Mouse (Mus musculus): ENCODE results near the gene Hdac7. TPM values are rescaled to one million over a fixed set of nuclear protein-coding genes. Genes with fewer than 3 reads are reported as not detected.

Hdac7 gene
- polyA plus RNA-seq, 2 experiments = 36.5 to 79.3 TPM

DNA sequence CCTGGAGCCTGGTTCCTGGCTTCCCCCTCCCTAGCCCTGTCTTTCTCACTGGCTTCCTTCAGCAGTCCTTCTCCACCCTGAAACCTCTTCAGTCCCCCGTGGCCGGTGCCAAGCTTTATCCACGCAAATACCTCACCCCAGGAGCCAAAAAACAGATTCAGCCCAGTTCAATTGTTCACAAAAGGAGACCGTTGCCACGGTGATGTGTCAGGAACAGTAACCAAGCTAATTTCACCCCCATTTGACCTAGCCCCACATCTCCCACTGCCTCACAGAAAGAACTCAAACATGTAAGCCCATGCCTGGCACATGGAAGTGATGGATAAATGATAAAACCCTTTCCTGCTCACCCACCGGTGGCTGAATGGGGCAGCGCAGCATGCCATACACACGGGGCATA, 78.1 kb downstream of the Hdac7 start:
- H3K9me3 ChIP-seq (ENCODE audit: control insufficient read depth, low read length) = no peaks in the 10 kb centered on the region
- peaks cover 25% of the 10 kb centered on the region for H3K4me1 ChIP-seq (ENCODE audit: control insufficient read depth, insufficient read depth, low read length)
- H3K4me3 ChIP-seq (replicated peaks; ENCODE audit: low read length) = peak overlapping the region; percentile 54
- no peak for DNase-seq (ENCODE audit: low spot score)
- ATAC-seq (ENCODE audit: low FRiP score, low read depth) = no peak
- H3K9ac ChIP-seq (ENCODE audit: low read depth, low read length, severe bottlenecking) = peak overlapping the region; percentile 50; the same call in 1 of the 2 replicates
- peaks cover 6% of the 10 kb centered on the region; the same call in 1 of the 2 replicates for H3K27me3 ChIP-seq (ENCODE audit: control insufficient read depth, insufficient read depth, low read length)
- H3K36me3 ChIP-seq (ENCODE audit: control insufficient read depth, insufficient read depth, low read length) = no peaks in the 10 kb centered on the region
- TF ChIP-seq POLR2A (IDR thresholded peaks at IDR 0.05; ENCODE audit: borderline replicate concordance, extremely low read depth, insufficient read depth, insufficient read length) = no peak
- 33% methylated on average over 8 of the region's 8 CpGs for WGBS
- H3K4me2 ChIP-seq (replicated peaks; ENCODE audit: low read depth, low read length, severe bottlenecking) = peak overlapping the region; percentile 99
- no peak overlapping the region for H3K27ac ChIP-seq (replicated peaks; ENCODE audit: low read depth, low read length)

DNA sequence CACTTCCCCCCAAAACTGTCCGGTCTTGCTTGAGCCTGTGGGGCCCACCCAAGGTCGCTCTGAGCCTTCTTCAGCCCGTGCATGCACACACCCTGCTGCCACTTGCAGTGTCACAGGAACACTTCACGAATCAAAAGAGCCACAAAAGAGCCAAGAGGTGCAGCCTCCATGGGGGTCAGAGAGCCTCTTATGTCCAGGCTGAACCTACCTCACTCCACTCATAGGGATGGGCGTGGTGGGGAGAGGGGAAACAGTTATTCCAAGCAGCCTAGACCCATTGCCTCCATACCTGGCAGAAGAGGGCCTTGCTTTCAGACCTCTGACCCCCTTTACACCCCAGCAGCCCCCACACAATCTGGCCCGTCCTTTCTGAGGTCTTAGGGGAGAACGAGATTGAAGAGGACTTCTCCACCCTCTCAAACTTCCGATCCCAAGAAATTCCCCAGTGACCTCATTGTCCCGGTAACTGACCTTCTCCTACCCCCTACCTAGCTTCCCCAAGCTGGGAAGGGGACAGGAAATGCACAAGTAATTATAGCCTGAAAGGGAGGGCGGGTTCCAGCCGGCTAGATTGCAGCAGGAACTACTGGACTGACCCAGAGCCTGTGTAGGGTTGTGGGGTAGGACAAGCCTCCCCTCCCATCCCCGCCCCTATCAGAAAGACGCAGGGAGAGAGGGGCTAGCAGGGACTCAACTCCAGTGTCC, 79.1 kb downstream of the Hdac7 start:
- DNase-seq (ENCODE audit: low spot score) (no peak), ATAC-seq (ENCODE audit: low FRiP score, low read depth) (no peak)
- 34% methylated on average over 13 of the region's 13 CpGs for WGBS
- H3K36me3 ChIP-seq (ENCODE audit: control insufficient read depth, insufficient read depth, low read length) = no peaks in the 10 kb centered on the region; the same call in 1 of the 2 replicates
- no peak overlapping the region for H3K9ac ChIP-seq (ENCODE audit: low read depth, low read length, severe bottlenecking)
- no peaks in the 10 kb centered on the region for H3K9me3 ChIP-seq (ENCODE audit: control insufficient read depth, low read length)
- peaks cover 25% of the 10 kb centered on the region for H3K4me1 ChIP-seq (ENCODE audit: control insufficient read depth, insufficient read depth, low read length)
- no peak for TF ChIP-seq POLR2A (IDR thresholded peaks at IDR 0.05; ENCODE audit: borderline replicate concordance, extremely low read depth, insufficient read depth, insufficient read length)
- 0 out of 2 replicates have a peak overlapping the region, but pooled peaks have one; percentile 0 for H3K4me3 ChIP-seq (replicated peaks; ENCODE audit: low read length)
- peaks cover 6% of the 10 kb centered on the region; the same call in 1 of the 2 replicates for H3K27me3 ChIP-seq (ENCODE audit: control insufficient read depth, insufficient read depth, low read length)
- H3K4me2 ChIP-seq (replicated peaks; ENCODE audit: low read depth, low read length, severe bottlenecking) = peak overlapping the region; percentile 17; the same call in 1 of the 2 replicates
- no peak overlapping the region for H3K27ac ChIP-seq (replicated peaks; ENCODE audit: low read depth, low read length)

DNA sequence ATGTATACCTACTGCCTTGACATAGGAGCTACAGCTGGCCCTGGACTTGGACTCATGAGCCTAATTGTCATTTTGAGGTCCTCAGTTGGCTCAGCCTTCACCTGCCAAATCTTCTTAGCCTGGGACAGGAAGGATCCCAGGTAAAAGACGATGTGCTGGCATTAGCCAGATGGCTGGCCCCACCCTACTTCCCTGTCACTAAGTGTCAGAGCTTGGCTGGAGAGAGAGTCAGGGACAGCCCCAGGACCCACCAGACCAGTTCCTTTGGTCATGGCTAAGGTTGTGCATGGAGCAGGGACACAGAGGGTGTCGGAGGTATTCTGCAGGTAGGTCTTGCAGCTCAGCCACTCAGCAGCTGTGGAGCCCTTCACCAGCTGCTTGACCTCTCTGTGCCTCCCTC, 79.8 kb downstream of the Hdac7 start:
- no peaks in the 10 kb centered on the region for H3K9me3 ChIP-seq (ENCODE audit: control insufficient read depth, low read length)
- H3K36me3 ChIP-seq (ENCODE audit: control insufficient read depth, insufficient read depth, low read length) = peaks cover 4% of the 10 kb centered on the region
- no peak overlapping the region for H3K4me3 ChIP-seq (replicated peaks; ENCODE audit: low read length)
- ATAC-seq (ENCODE audit: low FRiP score, low read depth) (no peak), DNase-seq (ENCODE audit: low spot score) (no peak)
- H3K27me3 ChIP-seq (ENCODE audit: control insufficient read depth, insufficient read depth, low read length) = peaks cover 6% of the 10 kb centered on the region; the same call in 1 of the 2 replicates
- 76% methylated on average over 2 of the region's 2 CpGs for WGBS
- H3K4me2 ChIP-seq (replicated peaks; ENCODE audit: low read depth, low read length, severe bottlenecking) = no peak overlapping the region
- H3K4me1 ChIP-seq (ENCODE audit: control insufficient read depth, insufficient read depth, low read length) = peaks cover 25% of the 10 kb centered on the region
- H3K27ac ChIP-seq (replicated peaks; ENCODE audit: low read depth, low read length) = no peak overlapping the region
- TF ChIP-seq POLR2A (IDR thresholded peaks at IDR 0.05; ENCODE audit: borderline replicate concordance, extremely low read depth, insufficient read depth, insufficient read length) = no peak
- no peak overlapping the region for H3K9ac ChIP-seq (ENCODE audit: low read depth, low read length, severe bottlenecking)

DNA sequence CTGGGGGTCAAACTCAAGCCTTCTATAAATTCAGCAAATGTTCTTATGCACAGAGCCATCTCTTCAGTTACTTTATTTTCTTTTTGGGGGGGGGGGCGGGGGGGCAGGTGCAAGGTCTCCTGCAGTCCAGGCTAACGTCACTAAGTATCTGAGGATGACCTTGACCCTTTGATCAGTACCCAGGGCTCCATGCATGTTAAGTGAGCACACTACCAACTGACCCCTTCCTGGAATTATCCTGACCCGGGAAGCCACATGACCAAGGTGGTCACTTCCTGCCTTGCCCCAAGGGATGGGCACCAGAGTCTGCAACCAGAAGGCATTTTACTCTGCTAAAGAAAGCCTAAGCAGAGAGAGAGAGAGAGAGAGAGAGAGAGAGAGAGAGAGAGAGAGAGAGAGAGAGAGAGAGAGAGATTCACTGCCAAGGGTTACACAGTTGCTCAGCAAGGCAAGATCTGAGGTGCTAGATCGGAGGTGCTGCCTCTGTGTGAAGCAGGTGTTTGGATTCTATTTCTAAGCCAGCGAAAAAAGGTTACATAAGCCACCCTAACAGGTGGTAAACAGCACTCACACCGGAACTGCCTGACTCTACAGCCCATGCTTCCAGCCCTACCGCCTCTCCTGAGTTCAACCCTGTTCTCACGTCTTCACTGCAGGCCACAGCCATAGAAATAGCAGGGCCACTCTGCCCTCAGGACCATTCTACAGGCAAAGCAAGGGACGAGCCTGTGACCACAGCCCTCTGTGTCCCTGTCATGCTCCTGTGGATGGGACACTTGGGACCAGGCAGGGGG, 80.8 kb downstream of the Hdac7 start:
- Histone ChIP-seq H3K36me3 (ENCODE audit: control insufficient read depth, insufficient read depth, low read length) (peaks cover 4% of the 10 kb centered on the region), H3K27me3 (ENCODE audit: control insufficient read depth, insufficient read depth, low read length) (peaks cover 6% of the 10 kb centered on the region; the same call in 1 of the 2 replicates), H3K4me2 (replicated peaks; ENCODE audit: low read depth, low read length, severe bottlenecking) (no peak overlapping the region), H3K9ac (ENCODE audit: low read depth, low read length, severe bottlenecking) (no peak overlapping the region), H3K4me3 (replicated peaks; ENCODE audit: low read length) (no peak overlapping the region), H3K4me1 (ENCODE audit: control insufficient read depth, insufficient read depth, low read length) (peaks cover 25% of the 10 kb centered on the region), H3K9me3 (ENCODE audit: control insufficient read depth, low read length) (no peaks in the 10 kb centered on the region), H3K27ac (replicated peaks; ENCODE audit: low read depth, low read length) (no peak overlapping the region)
- TF ChIP-seq POLR2A (IDR thresholded peaks at IDR 0.05; ENCODE audit: borderline replicate concordance, extremely low read depth, insufficient read depth, insufficient read length) = no peak
- 47% methylated on average over 7 of the region's 9 CpGs for WGBS
- ATAC-seq (ENCODE audit: low FRiP score, low read depth) (no peak), DNase-seq (ENCODE audit: low spot score) (no peak)

DNA sequence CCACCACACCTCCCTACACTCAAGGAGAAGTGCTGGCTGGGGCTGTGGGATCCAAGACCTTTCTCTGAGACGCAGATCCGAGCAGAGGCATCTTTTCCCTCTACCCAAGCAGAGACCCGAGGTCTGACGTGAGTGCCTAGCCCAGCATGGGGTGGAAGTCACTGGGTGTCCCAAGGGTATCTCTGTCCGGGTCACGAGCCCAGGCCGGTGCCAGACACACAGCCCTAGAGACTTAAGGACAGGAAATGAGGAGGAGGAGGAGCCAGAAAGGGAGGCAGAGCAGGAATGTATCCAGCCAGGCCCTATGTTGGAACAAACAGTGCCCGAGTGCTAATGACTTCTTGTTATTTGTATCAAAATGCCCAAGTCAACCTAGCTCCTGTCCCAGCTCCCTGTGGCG, 81.6 kb downstream of the Hdac7 start:
- ATAC-seq (ENCODE audit: low FRiP score, low read depth) = no peak
- H3K4me1 ChIP-seq (ENCODE audit: control insufficient read depth, insufficient read depth, low read length) = peaks cover 21% of the 10 kb centered on the region

More for the DNA sequence above, 81.6 kb downstream of the Hdac7 start:
- Histone ChIP-seq H3K36me3 (ENCODE audit: control insufficient read depth, insufficient read depth, low read length) (peaks cover 5% of the 10 kb centered on the region), H3K9me3 (ENCODE audit: control insufficient read depth, low read length) (no peaks in the 10 kb centered on the region), H3K9ac (ENCODE audit: low read depth, low read length, severe bottlenecking) (no peak overlapping the region), H3K4me2 (replicated peaks; ENCODE audit: low read depth, low read length, severe bottlenecking) (no peak overlapping the region), H3K4me3 (replicated peaks; ENCODE audit: low read length) (no peak overlapping the region), H3K27ac (replicated peaks; ENCODE audit: low read depth, low read length) (no peak overlapping the region), H3K27me3 (ENCODE audit: control insufficient read depth, insufficient read depth, low read length) (peaks cover 6% of the 10 kb centered on the region; the same call in 1 of the 2 replicates)
- 47% methylated on average over 9 of the region's 9 CpGs for WGBS
- TF ChIP-seq POLR2A (IDR thresholded peaks at IDR 0.05; ENCODE audit: borderline replicate concordance, extremely low read depth, insufficient read depth, insufficient read length) = no peak
- no peak for DNase-seq (ENCODE audit: low spot score)
